Mouse (Mus musculus): ENCODE results near the gene Zfp143. TPM values are rescaled to one million over a fixed set of nuclear protein-coding genes. Genes with fewer than 3 reads are reported as not detected.
"Not testable (repeated sequence)": the region's sequence is repeated elsewhere in the genome, so short reads cannot be mapped to it uniquely, and the experiment has no call there.

The Zfp143 gene
- polyA plus RNA-seq, 1 experiment from 2014 or later, result 19.0 TPM

GRCm38 (mm10) chr7:110097106-110097793 is 36.2 kb downstream of the Zfp143 start:
- 45% methylated on average over 7 of the region's 7 CpGs for WGBS
- Histone ChIP-seq H3K4me3 (replicated peaks) (no peak overlapping the region), H3K9ac (no peak overlapping the region), H3K4me2 (no peak overlapping the region), H3K36me3 (peaks cover 47% of the 10 kb centered on the region), H3K27me3 (no peaks in the 10 kb centered on the region), H3K27ac (peak overlapping the region; percentile 77), H3K9me3 (replicated peaks) (no peaks in the 10 kb centered on the region), H3K4me1 (peaks cover 29% of the 10 kb centered on the region)
- peak; percentile 71 for ATAC-seq (replicated peaks; ENCODE audit: low FRiP score)

GRCm38 (mm10) chr7:110100854-110101253 is 39.8 kb downstream of the Zfp143 start:
- H3K4me1 ChIP-seq, result peaks cover 29% of the 10 kb centered on the region
- H3K4me2 ChIP-seq, result no peak overlapping the region
- no peaks in the 10 kb centered on the region for H3K9me3 ChIP-seq (replicated peaks)
- H3K36me3 ChIP-seq, result peaks cover 11% of the 10 kb centered on the region
- H3K9ac ChIP-seq, result no peak overlapping the region
- no peaks in the 10 kb centered on the region for H3K27me3 ChIP-seq
- WGBS, result 51% methylated on average over 6 of the region's 6 CpGs
- ATAC-seq (replicated peaks; ENCODE audit: low FRiP score), result no peak
- peak overlapping the region; percentile 81 for H3K27ac ChIP-seq
- no peak overlapping the region for H3K4me3 ChIP-seq (replicated peaks)

GRCm38 (mm10) chr7:110101266-110101665 is 40.2 kb downstream of the Zfp143 start:
- no peaks in the 10 kb centered on the region for H3K9me3 ChIP-seq (replicated peaks)
- H3K4me2 ChIP-seq, result no peak overlapping the region
- peaks cover 29% of the 10 kb centered on the region for H3K4me1 ChIP-seq
- WGBS, result 63% methylated on average over 5 of the region's 5 CpGs
- H3K9ac ChIP-seq, result no peak overlapping the region
- peak overlapping the region; percentile 81 for H3K27ac ChIP-seq
- peaks cover 6% of the 10 kb centered on the region for H3K36me3 ChIP-seq
- no peaks in the 10 kb centered on the region for H3K27me3 ChIP-seq
- no peak for ATAC-seq (replicated peaks; ENCODE audit: low FRiP score)
- H3K4me3 ChIP-seq (replicated peaks), result no peak overlapping the region

- ATAC-seq (replicated peaks; ENCODE audit: low FRiP score), result no peak
- H3K27ac ChIP-seq, result no peak overlapping the region
- H3K9me3 ChIP-seq (replicated peaks), result no peaks in the 10 kb centered on the region
- H3K27me3 ChIP-seq, result no peaks in the 10 kb centered on the region
- WGBS, result 84% methylated on average over 5 of the region's 5 CpGs
- no peak overlapping the region for H3K9ac ChIP-seq
- no peak overlapping the region for H3K4me3 ChIP-seq (replicated peaks)
- H3K4me1 ChIP-seq, result peaks cover 20% of the 10 kb centered on the region
- no peaks in the 10 kb centered on the region for H3K36me3 ChIP-seq
- no peak overlapping the region for H3K4me2 ChIP-seq
These were observed 44.0 kb downstream of the Zfp143 start for GRCm38 (mm10) chr7:110105041-110105440.

- ATAC-seq (replicated peaks; ENCODE audit: low FRiP score), result no peak
- 67% methylated on average over 3 of the region's 3 CpGs for WGBS
These were observed 45.6 kb downstream of the Zfp143 start for GRCm38 (mm10) chr7:110106633-110107032.

GRCm38 (mm10) chr7:110108524-110108923 is 47.5 kb downstream of the Zfp143 start:
- H3K27ac ChIP-seq, result peak overlapping the region; percentile 69; the same call in 1 of the 2 replicates
- WGBS, result 88% methylated on average over 3 of the region's 3 CpGs
- not testable (repeated sequence) for H3K9ac ChIP-seq

More at GRCm38 (mm10) chr7:110106633-110107032, 45.6 kb downstream of the Zfp143 start:
- H3K9me3 ChIP-seq (replicated peaks), result no peaks in the 10 kb centered on the region
- H3K36me3 ChIP-seq, result no peaks in the 10 kb centered on the region
- no peaks in the 10 kb centered on the region for H3K27me3 ChIP-seq
- no peak overlapping the region for H3K27ac ChIP-seq
- H3K9ac ChIP-seq, result no peak overlapping the region
- peaks cover 17% of the 10 kb centered on the region for H3K4me1 ChIP-seq
- no peak overlapping the region for H3K4me2 ChIP-seq
- no peak overlapping the region for H3K4me3 ChIP-seq (replicated peaks)

GRCm38 (mm10) chr7:110108967-110109610 is 48.1 kb downstream of the Zfp143 start:
- Histone ChIP-seq H3K9me3 (replicated peaks) (no peaks in the 10 kb centered on the region), H3K4me2 (peak overlapping the region; percentile 48), H3K27me3 (no peaks in the 10 kb centered on the region), H3K9ac (peak overlapping the region; percentile 29; the same call in 1 of the 2 replicates), H3K36me3 (no peaks in the 10 kb centered on the region), H3K4me1 (peaks cover 17% of the 10 kb centered on the region), H3K27ac (peak overlapping the region; percentile 69), H3K4me3 (replicated peaks) (peak overlapping the region; percentile 23)
- ATAC-seq (replicated peaks; ENCODE audit: low FRiP score), result peak; percentile 81; the same call in 1 of the 2 replicates
- WGBS, result 9% methylated on average over 11 of the region's 11 CpGs

More at GRCm38 (mm10) chr7:110108524-110108923, 47.5 kb downstream of the Zfp143 start:
- ATAC-seq (replicated peaks; ENCODE audit: low FRiP score); H3K36me3 ChIP-seq; H3K9me3 ChIP-seq (replicated peaks); H3K4me3 ChIP-seq (replicated peaks); H3K27me3 ChIP-seq: not testable (repeated sequence)
- Histone ChIP-seq H3K4me2 (peak overlapping the region; percentile 48), H3K4me1 (peaks cover 17% of the 10 kb centered on the region)

GRCm38 (mm10) chr7:110110061-110110656 is 49.1 kb downstream of the Zfp143 start:
- H3K36me3 ChIP-seq, result no peaks in the 10 kb centered on the region
- no peaks in the 10 kb centered on the region for H3K9me3 ChIP-seq (replicated peaks)
- peak overlapping the region; percentile 69 for H3K27ac ChIP-seq
- H3K4me3 ChIP-seq (replicated peaks), result no peak overlapping the region
- WGBS, result 42% methylated on average over 4 of the region's 4 CpGs
- H3K4me2 ChIP-seq, result no peak overlapping the region
- no peak overlapping the region for H3K9ac ChIP-seq
- H3K27me3 ChIP-seq, result no peaks in the 10 kb centered on the region
- no peak for ATAC-seq (replicated peaks; ENCODE audit: low FRiP score)
- H3K4me1 ChIP-seq, result peaks cover 20% of the 10 kb centered on the region

- 27% methylated on average over 5 of the region's 5 CpGs for WGBS
These were observed 53.7 kb downstream of the Zfp143 start for GRCm38 (mm10) chr7:110114699-110115098.

GRCm38 (mm10) chr7:110116731-110117291 is 55.8 kb downstream of the Zfp143 start:
- H3K4me3 ChIP-seq (replicated peaks), result no peak overlapping the region
- H3K27me3 ChIP-seq, result no peaks in the 10 kb centered on the region
- no peak overlapping the region for H3K4me2 ChIP-seq
- H3K4me1 ChIP-seq, result peaks cover 11% of the 10 kb centered on the region
- WGBS, result 51% methylated on average over 1 of the region's 1 CpGs
- H3K27ac ChIP-seq, result no peak overlapping the region
- H3K9ac ChIP-seq, result no peak overlapping the region
- ATAC-seq (replicated peaks; ENCODE audit: low FRiP score), result no peak
- H3K9me3 ChIP-seq (replicated peaks), result no peaks in the 10 kb centered on the region
- H3K36me3 ChIP-seq, result no peaks in the 10 kb centered on the region

More at GRCm38 (mm10) chr7:110114699-110115098, 53.7 kb downstream of the Zfp143 start:
- H3K4me3 ChIP-seq (replicated peaks), result no peak overlapping the region
- no peak overlapping the region for H3K4me2 ChIP-seq
- ATAC-seq (replicated peaks; ENCODE audit: low FRiP score), result no peak
- H3K27me3 ChIP-seq, result no peaks in the 10 kb centered on the region
- no peaks in the 10 kb centered on the region for H3K36me3 ChIP-seq
- no peak overlapping the region for H3K9ac ChIP-seq
- H3K27ac ChIP-seq, result no peak overlapping the region
- no peaks in the 10 kb centered on the region for H3K9me3 ChIP-seq (replicated peaks)
- H3K4me1 ChIP-seq, result peaks cover 9% of the 10 kb centered on the region

- H3K4me2 ChIP-seq, result no peak overlapping the region
- H3K27ac ChIP-seq, result no peak overlapping the region
- H3K27me3 ChIP-seq, result no peaks in the 10 kb centered on the region
- no peak overlapping the region for H3K4me3 ChIP-seq (replicated peaks)
- H3K4me1 ChIP-seq, result peaks cover 11% of the 10 kb centered on the region
- no peaks in the 10 kb centered on the region for H3K36me3 ChIP-seq
- no peak overlapping the region for H3K9ac ChIP-seq
- ATAC-seq (replicated peaks; ENCODE audit: low FRiP score), result no peak
- H3K9me3 ChIP-seq (replicated peaks), result no peaks in the 10 kb centered on the region
- 90% methylated on average over 2 of the region's 2 CpGs for WGBS
These were observed 57.4 kb downstream of the Zfp143 start for GRCm38 (mm10) chr7:110118448-110118847.
